Mouse (Mus musculus) cerebellum, adult 2 months (tissue): ENCODE data around the gene Grik3.

Experiments
- CTCF ChIP-seq: fragments of 200-500 bp; IDR thresholded peaks from 2 replicates; pipeline ENCODE4 v1.5.1; 2011; ENCODE audit warnings: low read depth, mild to moderate bottlenecking, control low read depth, low read length, moderate library complexity, borderline replicate concordance; ENCODE audit not compliant: insufficient read depth
- POLR2A ChIP-seq: fragments of 200-500 bp; IDR thresholded peaks from 2 replicates; pipeline ENCODE4 v1.6.1; 2011; ENCODE audit warnings: low read length, control low read depth, borderline replicate concordance; ENCODE audit not compliant: insufficient read depth

- TF ChIP-seq POLR2A, result no peak
- no peak for TF ChIP-seq CTCF
These were observed 44.5 kb downstream of the Grik3 start for GRCm38 (mm10) chr4:125534991-125535401.
